Mouse (Mus musculus) ES-E14 (cell line): ENCODE data around the gene Mapk8ip2.

Source experiments
- CHD2 ChIP-seq: IDR thresholded peaks from 2 replicates; pipeline ENCODE4 v1.6.1; 2014; ENCODE audit warnings: mild to moderate bottlenecking, low read depth, low read length, inconsistent platforms
- HCFC1 ChIP-seq: IDR thresholded peaks from 2 replicates; pipeline ENCODE4 v1.6.1; 2012; ENCODE audit warnings: low read length, inconsistent platforms, borderline replicate concordance; ENCODE audit not compliant: insufficient read depth
- MAFK ChIP-seq: IDR thresholded peaks from 2 replicates; pipeline ENCODE4 v1.6.1; 2014; ENCODE audit warnings: mild to moderate bottlenecking, low read depth, low read length, inconsistent platforms; ENCODE audit not compliant: insufficient read depth
- ZC3H11A ChIP-seq: IDR thresholded peaks from 2 replicates; pipeline ENCODE4 v1.6.1; 2012; ENCODE audit warnings: low read depth, mild to moderate bottlenecking, inconsistent platforms, low read length, borderline replicate concordance
- ZNF384 ChIP-seq: IDR thresholded peaks from 2 replicates; pipeline ENCODE4 v1.6.1; 2012; ENCODE audit warnings: low read depth, low read length, inconsistent platforms

DNA sequence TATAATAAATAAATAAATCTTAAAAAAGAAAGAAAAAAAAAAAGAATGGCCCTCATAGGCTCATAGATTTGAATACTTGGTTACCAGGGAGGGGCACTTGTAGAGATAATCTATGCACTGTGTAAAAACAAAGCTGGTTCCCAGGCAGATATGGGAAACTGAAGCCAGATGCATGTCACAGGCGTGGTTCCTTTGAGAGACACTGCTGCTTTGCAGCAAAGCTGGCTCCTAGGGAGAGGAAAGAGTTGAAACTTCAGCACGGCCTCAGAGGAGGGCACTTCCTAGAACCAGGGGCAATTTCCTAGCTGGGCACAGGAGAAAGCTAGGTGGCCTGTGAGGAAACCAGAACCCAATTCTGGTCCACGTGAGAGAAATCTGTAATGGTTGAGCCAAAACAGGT, 19.6 kb upstream of the Mapk8ip2 start:
- no peak for TF ChIP-seq ZNF384
- TF ChIP-seq HCFC1 = no peak
- no peak for TF ChIP-seq CHD2
- TF ChIP-seq ZC3H11A = no peak
- no peak for TF ChIP-seq MAFK
